Mouse (Mus musculus) liver, embryonic 11.5 days (tissue): ENCODE data around the gene Hist1h2bp. TPM values are rescaled to one million over a fixed set of nuclear protein-coding genes. Genes with fewer than 3 reads are reported as not detected.
"Not testable (repeated sequence)": the region's sequence is repeated elsewhere in the genome, so short reads cannot be mapped to it uniquely, and the experiment has no call there.

Experiments
- ATAC-seq: fragments of 200-750 bp; cut with Nextera tagmentation; replicated peaks from 2 replicates; pipeline ENCODE4 v1.8.0; 2017; ENCODE audit warnings: moderate number of reproducible peaks, mild to moderate bottlenecking, moderate TSS enrichment, moderate library complexity; ENCODE audit not compliant: low FRiP score
- DNase-seq: peaks from one replicate; pipeline ENCODE4 v3.0.0-alpha.2; 2017; ENCODE audit warnings: low spot score
- H3K27ac ChIP-seq: fragments of 300-500 bp; sonication (generic); 2 replicates; pipeline ENCODE4 v1.5.1; 2014; ENCODE audit warnings: mild to moderate bottlenecking, low read depth, low read length, control low read depth
- H3K27me3 ChIP-seq: fragments of 300-500 bp; sonication (generic); replicated peaks from 2 replicates; pipeline ENCODE4 v1.6.1; 2014; ENCODE audit warnings: low read length, mixed read lengths; ENCODE audit not compliant: control insufficient read depth, insufficient read depth
- H3K36me3 ChIP-seq: fragments of 300-500 bp; sonication (generic); 2 replicates; pipeline ENCODE4 v1.6.1; 2014; ENCODE audit warnings: mild to moderate bottlenecking, low read length, moderate library complexity, mixed read lengths; ENCODE audit not compliant: control insufficient read depth, insufficient read depth
- H3K4me1 ChIP-seq: fragments of 300-500 bp; sonication (generic); replicated peaks from 2 replicates; pipeline ENCODE4 v1.6.1; 2014; ENCODE audit warnings: low read length, mixed read lengths; ENCODE audit not compliant: control insufficient read depth, insufficient read depth
- H3K4me2 ChIP-seq: fragments of 300-500 bp; sonication (generic); 2 replicates; pipeline ENCODE4 v1.6.1; 2014; ENCODE audit warnings: mild to moderate bottlenecking, control low read depth, moderate library complexity
- H3K4me3 ChIP-seq: fragments of 300-500 bp; sonication (generic); 2 replicates; pipeline ENCODE4 v1.5.1; 2014; ENCODE audit warnings: low read depth, low read length, control low read depth
- H3K9ac ChIP-seq: fragments of 300-500 bp; sonication (generic); 2 replicates; pipeline ENCODE4 v1.6.1; 2014; ENCODE audit warnings: low read depth, low read length, control low read depth
- H3K9me3 ChIP-seq: fragments of 300-500 bp; sonication (generic); 2 replicates; pipeline ENCODE4 v1.6.1; 2016; ENCODE audit warnings: low read length, inconsistent platforms, mixed read lengths; ENCODE audit not compliant: control insufficient read depth
- WGBS: fragments of 180-500 bp; shearing (Covaris S2); extraction: QIAGEN DNeasy Blood & Tissue Kit; methylation state at CpG from one replicate; pipeline ENCODE4 v1.1.7; 2014; 5-methylcytosine and 5-hydroxymethylcytosine counted together
- microRNA-seq: library from miRNA; unstranded; fragments of <30 nt; microRNA quantifications from one replicate; pipeline ENCODE4, GENCODE M21; 2017; ENCODE audit warnings: borderline number of aligned reads
- polyA plus RNA-seq: library from polyadenylated mRNA; unstranded; fragments of >200 nt; fragmentation: Nextera tagmentation; extraction: Ambion mirVana; gene quantifications from 2 replicates; pipeline ENCODE4 v1.2.1, GENCODE M21; 2014

The Hist1h2bp gene
- polyA plus RNA-seq, 1 experiment from 2014 or later = 0.86 TPM

GRCm38 (mm10) chr13:21820082-21820890 lies 33.0 kb downstream of the Hist1h2bp start:
- peak; percentile 49 for ATAC-seq

GRCm38 (mm10) chr13:21828511-21828910 lies 41.2 kb downstream of the Hist1h2bp start:
- Histone ChIP-seq H3K27me3 (no peaks in the 10 kb centered on the region), H3K4me3 (no peak overlapping the region), H3K4me2 (no peak overlapping the region), H3K4me1 (no peaks in the 10 kb centered on the region), H3K27ac (no peak overlapping the region), H3K9me3 (no peaks in the 10 kb centered on the region), H3K9ac (no peak overlapping the region), H3K36me3 (no peaks in the 10 kb centered on the region)
- ATAC-seq = no peak
- WGBS = 73% methylated on average over 3 of the region's 3 CpGs
- DNase-seq = no peak

More at GRCm38 (mm10) chr13:21820082-21820890, 33.0 kb downstream of the Hist1h2bp start:
- not testable (repeated sequence) for H3K27ac ChIP-seq, DNase-seq, H3K9ac ChIP-seq, H3K9me3 ChIP-seq, H3K27me3 ChIP-seq, H3K4me3 ChIP-seq, H3K36me3 ChIP-seq, H3K4me1 ChIP-seq, H3K4me2 ChIP-seq
- 79% methylated on average over 6 of the region's 16 CpGs for WGBS

GRCm38 (mm10) chr13:21830344-21830743 lies 43.1 kb downstream of the Hist1h2bp start:
- H3K4me1 ChIP-seq = no peaks in the 10 kb centered on the region
- H3K9ac ChIP-seq = no peak overlapping the region
- no peaks in the 10 kb centered on the region for H3K27me3 ChIP-seq
- no peak for ATAC-seq
- H3K36me3 ChIP-seq = no peaks in the 10 kb centered on the region
- H3K4me3 ChIP-seq = 0 out of 2 replicates have a peak overlapping the region, but pooled peaks have one; percentile 14
- H3K4me2 ChIP-seq = peak overlapping the region; percentile 26
- H3K9me3 ChIP-seq = no peaks in the 10 kb centered on the region
- peak; percentile 34 for DNase-seq
- WGBS = 79% methylated on average over 10 of the region's 10 CpGs
- H3K27ac ChIP-seq = peak overlapping the region; percentile 57

- H3K4me3 ChIP-seq, H3K9me3 ChIP-seq, H3K36me3 ChIP-seq, H3K4me1 ChIP-seq, H3K4me2 ChIP-seq, H3K9ac ChIP-seq, DNase-seq, H3K27me3 ChIP-seq: not testable (repeated sequence)
- whole genome bisulfite sequencing = 0% methylated on average over 24 of the region's 58 CpGs
- peak within 1 kb of the TSS; percentile 70; the same call in 1 of the 2 replicates for H3K27ac ChIP-seq
- peak; percentile 80 for ATAC-seq
Observed at GRCm38 (mm10) chr13:21831418-21832394, 44.4 kb downstream of the Hist1h2bp start, which contains the start of gene Hist1h4n. Gene Hist1h4n, minus strand, starts transcription at chr13:21832196.

DNA sequence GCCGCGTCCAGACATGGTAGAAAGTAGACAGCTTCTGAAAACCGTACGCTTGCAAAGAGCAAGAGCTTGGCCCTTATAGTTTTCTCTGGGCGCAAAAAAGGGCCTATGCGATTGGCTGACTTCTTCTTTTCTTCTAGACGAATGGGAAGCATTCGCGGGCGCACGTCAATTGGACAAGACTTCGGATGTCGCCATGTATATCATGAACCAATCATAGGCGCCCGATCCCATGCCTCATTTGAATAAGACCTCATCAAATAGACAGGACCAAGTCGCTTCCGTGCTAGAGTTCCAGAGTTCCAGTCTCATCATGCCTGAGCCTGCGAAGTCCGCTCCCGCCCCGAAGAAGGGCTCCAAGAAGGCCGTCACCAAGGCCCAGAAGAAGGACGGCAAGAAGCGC lies 46.2 kb downstream of the Hist1h2bp start, which contains the start of the genes Hist1h2ap and Hist1h2br:
Gene Hist1h2ap, minus strand, starts transcription at position 47 of the 400 bp plus-strand sequence.
Gene Hist1h2br, plus strand, starts transcription at position 283 of the 400 bp plus-strand sequence.
- peak; percentile 83 for ATAC-seq
- WGBS = no CpG with 5 or more reads among the region's 24 CpGs
- H3K4me3 ChIP-seq, H3K27me3 ChIP-seq, H3K9ac ChIP-seq, H3K9me3 ChIP-seq, H3K4me2 ChIP-seq, H3K36me3 ChIP-seq, DNase-seq, H3K4me1 ChIP-seq, H3K27ac ChIP-seq: not testable (repeated sequence)

Small RNA genes lying within 50 kb of the gene (microRNA-seq; reads per million reads assigned to microRNA genes)
- gene Gm19658 (not detected), gene Gm44346 (not detected), gene Gm44454 (4.6 reads per million, percentile 11 among the genes with 10 or more reads in this experiment), gene Gm44466 (not detected)

Other genes starting within 250 kb of the Hist1h2bp start
- 0.05 and 0.08 TPM in 2 replicates for gene Olfr1366, start 244.7 kb upstream of the Hist1h2bp start, polyA plus RNA-seq
- not detected in 2 replicates for gene Olfr1535, start 227.6 kb upstream of the Hist1h2bp start, polyA plus RNA-seq
- gene Olfr1364, start 205.7 kb upstream of the Hist1h2bp start, polyA plus RNA-seq = not detected in 2 replicates
- not detected in 2 replicates for gene Olfr1362, start 173.4 kb upstream of the Hist1h2bp start, polyA plus RNA-seq
- gene Olfr11, start 144.9 kb upstream of the Hist1h2bp start, polyA plus RNA-seq = not detected in 2 replicates
- not detected in 2 replicates for gene Olfr1361, start 124.1 kb upstream of the Hist1h2bp start, polyA plus RNA-seq
- gene Olfr1360, start 110.1 kb upstream of the Hist1h2bp start, polyA plus RNA-seq = not detected in 2 replicates
- gene Olfr1359, start 89.3 kb upstream of the Hist1h2bp start, polyA plus RNA-seq = not detected in 2 replicates
- gene Hist1h2bl, start 71.3 kb upstream of the Hist1h2bp start, polyA plus RNA-seq = 1.1 and 1.6 TPM in 2 replicates
- 6.2 and 10.1 TPM in 2 replicates for gene Hist1h2ai, start 71.0 kb upstream of the Hist1h2bp start, polyA plus RNA-seq
- gene Hist1h3h, start 69.8 kb upstream of the Hist1h2bp start, polyA plus RNA-seq = 4.5 and 6.5 TPM in 2 replicates
- gene Hist1h2bm, start 65.4 kb upstream of the Hist1h2bp start, polyA plus RNA-seq = 4.2 and 5.1 TPM in 2 replicates
- gene Hist1h4j, start 52.4 kb upstream of the Hist1h2bp start, polyA plus RNA-seq = 0.80 and 1.1 TPM in 2 replicates
- 2.4 and 5.1 TPM in 2 replicates for gene Hist1h4k, start 37.0 kb upstream of the Hist1h2bp start, polyA plus RNA-seq
- gene Hist1h2ak, start 33.6 kb upstream of the Hist1h2bp start, polyA plus RNA-seq = 7.6 and 7.7 TPM in 2 replicates
- 1.9 and 2.0 TPM in 2 replicates for gene Hist1h2bn, start 33.3 kb upstream of the Hist1h2bp start, polyA plus RNA-seq
- 19.0 and 20.4 TPM in 2 replicates for gene Hist1h1b, start 6.8 kb upstream of the Hist1h2bp start, polyA plus RNA-seq
- gene Hist1h3i, start 4.1 kb upstream of the Hist1h2bp start, polyA plus RNA-seq = 194 and 232 TPM in 2 replicates
- 5.8 and 12.6 TPM in 2 replicates for gene Hist1h2an, start 243 bp upstream of the Hist1h2bp start, polyA plus RNA-seq
- gene Hist1h2bq, start 22.7 kb downstream of the Hist1h2bp start, polyA plus RNA-seq = 12.7 and 19.5 TPM in 2 replicates
- gene Hist1h2ao, start 23.0 kb downstream of the Hist1h2bp start, polyA plus RNA-seq = 2.2 TPM in 1 of 2 replicates, not detected in the other
- not detected in 2 replicates for gene Hist1h4m, start 24.3 kb downstream of the Hist1h2bp start, polyA plus RNA-seq
- 14.6 and 15.4 TPM in 2 replicates for gene Hist1h4n, start 44.7 kb downstream of the Hist1h2bp start, polyA plus RNA-seq
- gene Hist1h2ap, start 46.0 kb downstream of the Hist1h2bp start, polyA plus RNA-seq = 4,759 and 5,033 TPM in 2 replicates
- gene Hist1h2br, start 46.3 kb downstream of the Hist1h2bp start, polyA plus RNA-seq = 12.6 and 19.7 TPM in 2 replicates
- 5.1 and 5.9 TPM in 2 replicates for gene Zfp184, start 157.6 kb downstream of the Hist1h2bp start, polyA plus RNA-seq
- not detected in 2 replicates for gene Pom121l2, start 193.7 kb downstream of the Hist1h2bp start, polyA plus RNA-seq
- gene Prss16, start 222.3 kb downstream of the Hist1h2bp start, polyA plus RNA-seq = 0.48 and 0.86 TPM in 2 replicates
- gene Hist1h2ah, start 248.1 kb downstream of the Hist1h2bp start, polyA plus RNA-seq = 10.7 and 13.3 TPM in 2 replicates
- 4.1 and 4.6 TPM in 2 replicates for gene Hist1h2bk, start 248.4 kb downstream of the Hist1h2bp start, polyA plus RNA-seq